Mouse (Mus musculus): ENCODE data around the gene Tcaf1.

The Tcaf1 gene

DNA sequence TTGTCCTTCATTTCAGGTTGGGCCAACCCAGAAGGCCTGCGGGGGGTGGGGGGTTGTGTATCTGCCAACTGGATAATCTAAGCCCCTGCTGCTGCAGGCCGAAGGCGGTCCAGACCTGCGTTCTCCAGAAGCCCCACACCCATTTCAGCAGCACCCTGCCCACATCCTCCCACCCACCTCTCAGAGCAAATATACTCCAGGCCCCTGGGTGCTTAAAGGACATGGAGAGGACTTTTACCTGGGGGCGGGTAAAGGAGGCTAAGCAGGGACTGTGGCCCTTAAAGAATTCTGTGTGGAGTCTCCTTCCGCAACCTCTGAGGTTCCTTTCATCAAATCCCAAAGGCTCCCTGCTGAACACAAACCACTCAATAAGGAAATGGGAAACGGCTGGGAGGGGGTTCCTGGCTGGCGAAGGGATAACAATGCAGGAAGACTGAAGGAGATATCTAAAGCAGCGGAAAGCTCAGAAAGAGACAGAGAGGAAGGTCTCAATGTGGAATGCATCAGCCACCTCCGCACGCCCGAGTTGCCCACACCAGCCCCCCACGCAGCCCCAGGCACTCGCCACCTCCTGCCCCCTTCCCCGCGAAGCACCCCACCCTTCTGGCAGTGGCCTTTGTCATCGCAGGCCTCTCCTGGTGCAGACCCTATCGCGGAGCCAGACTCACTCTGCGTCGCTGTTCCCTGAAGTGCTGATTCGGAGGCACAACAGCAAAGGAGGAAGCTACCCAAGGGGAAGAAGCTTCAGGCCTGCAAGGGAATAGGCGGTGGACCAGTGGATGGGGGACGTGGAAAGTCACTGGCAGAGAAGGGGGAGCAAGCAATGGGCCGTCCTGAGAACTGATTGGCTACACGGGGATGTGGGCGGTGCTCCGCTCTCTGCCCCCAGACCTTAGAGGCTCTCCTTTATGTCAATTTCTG, at the start of gene Tcaf1:
TSS of gene Tcaf1 (minus strand) at position 798 of the 921 bp plus-strand sequence.
- DNase-seq, result peak; percentile 96

DNA sequence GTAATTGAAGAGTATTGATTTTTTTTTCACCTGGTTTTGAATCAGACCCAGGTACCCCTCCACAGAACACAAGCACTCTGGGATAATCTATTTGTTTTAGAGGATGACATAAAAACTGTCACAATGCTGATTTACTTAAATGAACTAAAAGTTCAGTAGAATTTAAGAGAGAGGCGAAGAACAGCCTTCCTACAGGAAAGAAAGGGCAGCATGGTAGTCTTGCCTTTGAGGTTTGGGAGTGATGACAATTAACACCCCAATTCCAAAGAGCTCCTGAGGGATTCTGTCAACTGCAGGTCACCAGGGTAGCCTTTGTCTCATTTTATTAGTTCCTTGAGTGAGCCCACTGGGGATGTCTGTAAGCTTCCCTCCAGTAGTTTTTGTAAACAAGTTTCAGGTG, 46.2 kb upstream of the Tcaf1 start, which contains the start of gene Olfr38:
TSS of gene Olfr38 (plus strand) at position 301 of the 400 bp plus-strand sequence.
- DNase-seq, result no peak

GRCm38 (mm10) chr6:42747846-42748245, 38.0 kb upstream of the Tcaf1 start:
- no peak for DNase-seq

- no peak for DNase-seq
These were observed 32.4 kb upstream of the Tcaf1 start for GRCm38 (mm10) chr6:42742303-42742702.

DNA sequence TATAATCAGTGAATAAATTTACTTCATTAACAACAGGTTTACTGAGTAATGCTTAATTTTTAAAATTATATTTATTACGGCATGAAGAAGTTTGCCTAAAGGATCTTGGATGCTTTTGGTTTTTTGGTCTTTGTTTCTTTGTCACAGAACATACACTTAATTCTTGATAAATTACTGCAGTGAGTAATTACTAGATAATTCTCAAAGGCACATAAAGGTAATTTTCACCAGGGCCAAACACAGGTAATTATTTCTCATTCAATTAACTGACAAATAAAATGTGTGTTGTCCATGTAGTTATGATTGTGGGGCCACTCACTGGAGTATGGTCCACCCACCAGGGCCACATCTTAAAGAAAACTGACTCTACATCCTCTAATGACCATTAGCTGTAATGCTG, 29.2 kb upstream of the Tcaf1 start, which contains the start of gene Olfr453:
TSS of gene Olfr453 (plus strand) at position 301 of the 400 bp plus-strand sequence.
- no peak for DNase-seq

GRCm38 (mm10) chr6:42717973-42718372, 8.1 kb upstream of the Tcaf1 start:
- no peak for DNase-seq

DNA sequence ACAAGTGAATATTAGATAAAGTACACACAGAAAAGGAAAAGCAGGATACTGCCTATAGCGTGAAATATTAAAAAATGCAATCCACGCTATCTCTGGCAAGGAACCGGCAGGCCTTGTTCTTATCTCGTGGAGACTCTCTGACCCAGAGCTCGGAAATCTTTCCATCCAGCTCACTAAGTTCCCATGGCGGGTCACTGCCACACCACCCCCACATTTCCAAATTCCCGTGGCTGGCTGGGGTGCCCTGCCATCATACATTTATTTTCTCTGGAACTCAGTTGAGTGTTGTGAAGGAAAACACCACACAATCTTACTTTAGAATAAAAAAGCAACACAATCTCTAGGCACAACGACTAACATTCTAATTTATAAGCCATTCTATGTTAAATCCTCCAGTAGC, 4.8 kb upstream of the Tcaf1 start:
- no peak for DNase-seq

DNA sequence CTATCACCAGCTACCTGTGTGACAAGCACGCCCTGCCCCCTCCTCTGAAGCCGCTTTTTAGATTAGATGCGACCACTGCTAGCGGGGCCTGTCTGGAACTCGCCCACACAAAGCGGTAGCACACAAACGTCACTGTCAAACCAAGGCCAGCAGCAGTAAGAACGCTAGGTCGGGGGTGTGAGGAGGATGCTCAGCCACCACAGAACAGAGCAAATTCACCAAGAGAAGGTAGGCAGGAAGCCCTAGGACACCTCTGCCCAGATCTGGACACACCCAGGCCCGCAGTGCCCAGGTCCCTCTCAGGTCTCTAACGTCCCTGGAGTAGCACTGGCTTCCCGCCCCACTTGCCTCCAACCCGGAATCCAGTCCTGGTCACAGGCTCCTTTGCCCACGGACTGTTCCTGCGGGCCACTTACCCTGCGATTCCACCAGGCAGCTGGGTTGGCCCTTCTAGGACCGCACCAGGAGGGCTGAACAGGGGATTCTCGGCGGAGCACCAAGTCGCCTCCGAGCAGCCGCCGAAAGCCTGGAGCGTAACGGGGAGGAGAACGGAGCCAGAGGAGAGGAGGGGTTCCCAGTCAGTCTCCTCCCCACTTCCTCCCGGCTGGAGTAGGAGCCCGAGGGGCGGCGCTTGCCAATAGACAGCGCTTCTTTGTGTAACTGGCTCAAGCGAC, 17.2 kb downstream of the Tcaf1 start:
- peak; percentile 87 for DNase-seq

DNA sequence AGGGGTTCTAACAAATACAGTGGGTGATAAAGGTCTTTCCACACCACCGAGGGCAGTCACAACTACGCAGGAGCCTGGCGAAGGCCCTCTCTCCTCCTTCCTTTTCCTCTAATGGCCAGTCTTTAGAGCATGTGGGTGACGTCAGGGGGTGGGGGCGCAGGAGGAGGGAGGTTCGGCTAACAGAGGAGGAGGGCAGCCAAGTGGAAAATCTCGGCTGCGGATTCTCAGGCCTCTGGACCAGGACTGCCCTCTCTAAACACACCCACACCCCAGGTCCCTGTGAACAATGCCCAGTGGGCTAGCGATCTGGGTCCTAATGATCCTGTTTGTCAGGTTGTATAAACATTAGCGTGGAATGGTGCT, 17.8 kb downstream of the Tcaf1 start:
- DNase-seq, result peak; percentile 88

DNA sequence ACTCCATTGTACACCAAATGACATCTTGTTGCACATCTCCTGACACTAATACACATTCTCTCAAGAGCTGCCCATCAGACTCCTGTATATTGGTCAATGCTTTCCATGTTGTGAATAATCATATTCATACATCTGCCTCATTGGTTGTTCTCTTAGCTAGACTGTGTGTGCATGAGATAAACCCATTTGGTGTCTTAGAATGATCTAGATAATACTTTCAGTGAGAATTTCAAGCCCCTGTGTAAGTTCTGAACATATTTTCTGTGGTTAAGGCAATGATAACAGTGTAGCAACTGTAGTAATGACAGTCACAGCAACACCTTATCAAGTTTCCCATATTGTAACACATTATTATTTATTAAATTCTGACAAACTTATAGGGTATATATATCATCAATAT, 20.1 kb downstream of the Tcaf1 start:
- DNase-seq, result no peak

DNA sequence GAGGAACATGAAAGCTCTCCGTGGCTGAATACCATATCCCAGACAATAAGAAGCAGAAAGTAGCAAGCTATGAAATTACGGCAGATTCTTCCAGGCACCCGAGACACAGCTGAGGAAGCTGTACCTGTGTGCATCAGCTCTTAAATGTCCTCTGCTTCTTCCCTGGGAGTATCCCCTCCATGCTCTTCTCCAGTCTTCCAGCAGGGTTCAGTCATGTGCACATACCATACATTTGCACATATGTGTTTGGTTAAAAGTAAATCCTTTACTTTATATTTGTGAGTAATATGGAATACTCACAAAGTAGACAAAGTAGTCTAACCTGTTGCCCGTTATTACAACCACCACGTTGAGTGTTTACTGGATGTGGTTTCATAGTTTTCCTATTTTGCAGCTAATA, 22.0 kb downstream of the Tcaf1 start:
- no peak for DNase-seq

- no peak for DNase-seq
These were observed 29.8 kb downstream of the Tcaf1 start for GRCm38 (mm10) chr6:42680077-42680476.

GRCm38 (mm10) chr6:42676011-42676410, 33.9 kb downstream of the Tcaf1 start:
- no peak for DNase-seq

- no peak for DNase-seq
These were observed 38.1 kb downstream of the Tcaf1 start for GRCm38 (mm10) chr6:42671767-42672166.

- DNase-seq, result no peak
These were observed 42.2 kb downstream of the Tcaf1 start for GRCm38 (mm10) chr6:42667722-42668121.

GRCm38 (mm10) chr6:42661739-42662138, 48.1 kb downstream of the Tcaf1 start:
- DNase-seq, result no peak

GRCm38 (mm10) chr6:42644912-42645549, 64.9 kb downstream of the Tcaf1 start, which contains the start of gene Tcaf2:
Tcaf2 (minus strand) TSS chr6:42645254.
- DNase-seq, result peak; percentile 79

GRCm38 (mm10) chr6:42634393-42634792, 75.5 kb downstream of the Tcaf1 start:
- DNase-seq, result no peak

DNA sequence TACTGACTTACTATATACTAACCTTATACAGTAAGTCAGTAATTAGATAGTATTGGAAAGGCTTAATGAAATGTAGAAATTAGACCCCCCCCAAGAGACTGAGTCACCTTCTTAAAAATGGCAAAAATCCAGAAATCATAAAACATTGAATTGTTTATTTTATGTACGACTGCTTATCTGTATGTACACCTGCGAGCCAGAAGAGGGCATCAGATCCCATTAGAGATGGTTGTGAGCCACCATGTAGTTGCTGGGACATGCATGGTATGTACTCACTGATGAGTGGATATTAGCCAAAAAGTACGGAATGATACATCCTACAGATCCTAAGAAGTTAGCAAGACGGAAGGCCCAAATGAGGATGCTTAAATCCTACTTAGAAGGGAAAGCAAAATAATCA, 78.5 kb downstream of the Tcaf1 start:
- DNase-seq, result no peak

Measured in cerebellum, adult 9-10 months (tissue).